Mouse (Mus musculus): ENCODE data around the gene Col25a1. TPM values are rescaled to one million over a fixed set of nuclear protein-coding genes. Genes with fewer than 3 reads are reported as not detected.

Col25a1 gene
- polyA plus RNA-seq, 1 experiment from 2014 or later: 3.0 TPM

DNA sequence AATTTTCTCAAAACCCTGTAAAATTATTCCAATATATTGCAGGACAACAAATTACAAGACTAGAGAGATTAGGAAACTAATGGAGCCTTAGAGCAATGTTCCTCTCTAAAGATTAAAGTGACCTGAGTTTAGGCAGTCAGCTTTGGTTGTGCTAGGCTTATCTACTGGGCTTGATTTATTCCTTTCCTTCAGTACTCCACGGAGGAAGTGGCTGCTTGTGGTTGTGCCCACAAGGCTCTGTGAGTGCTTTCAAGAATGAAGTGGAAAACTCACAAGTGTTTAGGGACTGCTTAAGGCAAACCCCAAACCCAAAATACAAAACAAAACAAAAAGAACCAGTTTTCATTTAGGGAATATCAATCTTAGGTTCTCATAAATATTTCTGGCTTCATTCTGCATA is 106.6 kb downstream of the Col25a1 start:
- no peak for ATAC-seq (replicated peaks; ENCODE audit: insufficient number of reproducible peaks, low FRiP score, low TSS enrichment)
- H3K36me3 ChIP-seq (ENCODE audit: control insufficient read depth, insufficient read depth, low read length): no peaks in the 10 kb centered on the region
- no peaks in the 10 kb centered on the region for H3K4me1 ChIP-seq (ENCODE audit: control insufficient read depth, insufficient read depth, low read length)
- H3K27me3 ChIP-seq (ENCODE audit: control insufficient read depth, insufficient read depth, low read length): no peaks in the 10 kb centered on the region
- no peak overlapping the region for H3K27ac ChIP-seq (ENCODE audit: low read depth, low read length)
- H3K9me3 ChIP-seq (replicated peaks; ENCODE audit: control insufficient read depth, low read length): no peaks in the 10 kb centered on the region
- H3K9ac ChIP-seq (ENCODE audit: low read depth, low read length): no peak overlapping the region
- H3K4me2 ChIP-seq: no peak overlapping the region
- no peak overlapping the region for H3K4me3 ChIP-seq (ENCODE audit: low read depth, low read length)
- WGBS (ENCODE audit: insufficient replicate concordance): 15% methylated on average over 1 of the region's 1 CpGs

- no peaks in the 10 kb centered on the region for H3K9me3 ChIP-seq (replicated peaks; ENCODE audit: control insufficient read depth, low read length)
- H3K36me3 ChIP-seq (ENCODE audit: control insufficient read depth, insufficient read depth, low read length): no peaks in the 10 kb centered on the region
- H3K27ac ChIP-seq (ENCODE audit: low read depth, low read length): no peak overlapping the region
- H3K4me2 ChIP-seq: no peak overlapping the region
- ATAC-seq (replicated peaks; ENCODE audit: insufficient number of reproducible peaks, low FRiP score, low TSS enrichment): no peak
- H3K27me3 ChIP-seq (ENCODE audit: control insufficient read depth, insufficient read depth, low read length): no peaks in the 10 kb centered on the region
- H3K9ac ChIP-seq (ENCODE audit: low read depth, low read length): no peak overlapping the region
- 76% methylated on average over 4 of the region's 4 CpGs for WGBS (ENCODE audit: insufficient replicate concordance)
- no peaks in the 10 kb centered on the region for H3K4me1 ChIP-seq (ENCODE audit: control insufficient read depth, insufficient read depth, low read length)
- no peak overlapping the region for H3K4me3 ChIP-seq (ENCODE audit: low read depth, low read length)
Measured at GRCm38 (mm10) chr3:130241924-130242323, 110.6 kb downstream of the Col25a1 start.

- Histone ChIP-seq H3K4me1 (ENCODE audit: control insufficient read depth, insufficient read depth, low read length) (no peaks in the 10 kb centered on the region), H3K36me3 (ENCODE audit: control insufficient read depth, insufficient read depth, low read length) (no peaks in the 10 kb centered on the region), H3K27me3 (ENCODE audit: control insufficient read depth, insufficient read depth, low read length) (no peaks in the 10 kb centered on the region), H3K27ac (ENCODE audit: low read depth, low read length) (no peak overlapping the region), H3K4me2 (no peak overlapping the region), H3K4me3 (ENCODE audit: low read depth, low read length) (no peak overlapping the region), H3K9ac (ENCODE audit: low read depth, low read length) (no peak overlapping the region), H3K9me3 (replicated peaks; ENCODE audit: control insufficient read depth, low read length) (no peaks in the 10 kb centered on the region)
- no peak for ATAC-seq (replicated peaks; ENCODE audit: insufficient number of reproducible peaks, low FRiP score, low TSS enrichment)
- WGBS (ENCODE audit: insufficient replicate concordance): 76% methylated on average over 8 of the region's 8 CpGs
Measured at GRCm38 (mm10) chr3:130242647-130243296, 111.5 kb downstream of the Col25a1 start.

GRCm38 (mm10) chr3:130252355-130252754 is 121.1 kb downstream of the Col25a1 start:
- no peak overlapping the region for H3K9ac ChIP-seq (ENCODE audit: low read depth, low read length)
- no peaks in the 10 kb centered on the region for H3K27me3 ChIP-seq (ENCODE audit: control insufficient read depth, insufficient read depth, low read length)
- H3K9me3 ChIP-seq (replicated peaks; ENCODE audit: control insufficient read depth, low read length): 0 out of 2 replicates have a peak, but pooled peaks cover 3% of the 10 kb centered on the region
- no peaks in the 10 kb centered on the region for H3K36me3 ChIP-seq (ENCODE audit: control insufficient read depth, insufficient read depth, low read length)
- 69% methylated on average over 7 of the region's 7 CpGs for WGBS (ENCODE audit: insufficient replicate concordance)
- H3K4me1 ChIP-seq (ENCODE audit: control insufficient read depth, insufficient read depth, low read length): no peaks in the 10 kb centered on the region
- no peak for ATAC-seq (replicated peaks; ENCODE audit: insufficient number of reproducible peaks, low FRiP score, low TSS enrichment)
- peak overlapping the region; percentile 42; the same call in 1 of the 2 replicates for H3K27ac ChIP-seq (ENCODE audit: low read depth, low read length)
- no peak overlapping the region for H3K4me3 ChIP-seq (ENCODE audit: low read depth, low read length)
- no peak overlapping the region for H3K4me2 ChIP-seq

DNA sequence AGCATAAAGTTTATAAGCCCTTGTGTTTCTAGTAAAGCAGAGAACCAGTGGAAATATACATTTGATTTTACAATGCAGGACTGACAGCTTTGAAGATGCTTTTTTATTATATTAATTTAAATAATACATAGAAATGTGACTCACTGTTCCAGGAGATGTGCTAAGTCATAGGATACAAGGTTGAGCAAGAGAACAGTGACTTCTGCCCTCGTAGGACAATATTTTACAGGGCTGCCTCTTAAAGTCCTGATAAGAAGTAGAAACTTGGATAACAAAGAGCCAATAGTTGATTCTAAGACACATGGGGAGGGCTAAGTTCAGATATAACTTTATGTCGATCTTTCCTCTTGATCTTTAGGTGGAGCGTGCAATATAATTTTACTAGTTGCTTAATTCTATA is 124.8 kb downstream of the Col25a1 start:
- 68% methylated on average over 3 of the region's 3 CpGs for WGBS (ENCODE audit: insufficient replicate concordance)
- Histone ChIP-seq H3K27ac (ENCODE audit: low read depth, low read length) (no peak overlapping the region), H3K4me1 (ENCODE audit: control insufficient read depth, insufficient read depth, low read length) (no peaks in the 10 kb centered on the region), H3K27me3 (ENCODE audit: control insufficient read depth, insufficient read depth, low read length) (no peaks in the 10 kb centered on the region), H3K4me3 (ENCODE audit: low read depth, low read length) (no peak overlapping the region), H3K9me3 (replicated peaks; ENCODE audit: control insufficient read depth, low read length) (no peaks in the 10 kb centered on the region), H3K4me2 (no peak overlapping the region), H3K36me3 (ENCODE audit: control insufficient read depth, insufficient read depth, low read length) (no peaks in the 10 kb centered on the region), H3K9ac (ENCODE audit: low read depth, low read length) (no peak overlapping the region)
- ATAC-seq (replicated peaks; ENCODE audit: insufficient number of reproducible peaks, low FRiP score, low TSS enrichment): no peak

DNA sequence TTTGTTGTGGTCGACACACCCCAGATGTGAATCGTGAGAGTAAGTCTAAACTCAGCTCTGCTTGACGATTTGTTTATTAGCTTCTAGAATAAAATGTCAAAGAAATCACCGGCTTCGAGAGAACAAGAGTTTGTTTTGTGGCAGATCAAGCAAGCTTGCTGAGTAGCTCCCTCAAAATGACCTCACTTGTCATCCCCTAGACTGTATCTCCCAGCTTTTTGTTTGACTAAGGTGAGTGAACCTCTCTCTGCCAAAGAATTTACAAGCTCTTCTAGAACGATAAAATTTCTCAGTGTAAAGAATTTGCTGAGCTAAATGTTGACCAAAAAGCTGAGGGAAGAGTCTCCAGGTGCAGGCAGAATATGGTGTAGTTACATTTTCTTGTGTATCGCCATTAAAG is 125.3 kb downstream of the Col25a1 start:
- H3K4me3 ChIP-seq (ENCODE audit: low read depth, low read length): no peak overlapping the region
- no peak for ATAC-seq (replicated peaks; ENCODE audit: insufficient number of reproducible peaks, low FRiP score, low TSS enrichment)
- no peaks in the 10 kb centered on the region for H3K36me3 ChIP-seq (ENCODE audit: control insufficient read depth, insufficient read depth, low read length)
- H3K27me3 ChIP-seq (ENCODE audit: control insufficient read depth, insufficient read depth, low read length): no peaks in the 10 kb centered on the region
- no peaks in the 10 kb centered on the region for H3K9me3 ChIP-seq (replicated peaks; ENCODE audit: control insufficient read depth, low read length)
- H3K4me1 ChIP-seq (ENCODE audit: control insufficient read depth, insufficient read depth, low read length): no peaks in the 10 kb centered on the region
- H3K9ac ChIP-seq (ENCODE audit: low read depth, low read length): no peak overlapping the region
- 73% methylated on average over 7 of the region's 7 CpGs for WGBS (ENCODE audit: insufficient replicate concordance)
- no peak overlapping the region for H3K4me2 ChIP-seq
- H3K27ac ChIP-seq (ENCODE audit: low read depth, low read length): no peak overlapping the region

DNA sequence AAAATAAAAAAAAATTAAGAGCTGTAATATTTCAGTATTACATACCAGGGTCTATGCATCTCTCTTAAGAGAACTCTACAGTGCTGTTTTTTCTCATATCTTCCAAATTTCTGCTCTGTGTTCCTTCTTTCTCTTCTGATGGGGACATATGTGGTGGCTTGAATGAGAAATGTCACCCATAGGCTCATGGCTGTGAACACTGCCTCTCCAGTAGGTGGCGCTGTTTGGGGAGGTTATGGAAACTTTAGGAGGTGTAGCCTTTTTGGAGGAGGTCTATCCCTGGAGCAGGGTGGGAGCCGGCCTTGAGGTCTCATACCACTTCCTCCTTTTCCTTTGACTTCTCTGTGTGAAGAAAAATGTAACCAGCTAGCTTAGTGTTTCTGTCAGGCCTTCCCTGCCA is 128.4 kb downstream of the Col25a1 start:
- Histone ChIP-seq H3K27me3 (ENCODE audit: control insufficient read depth, insufficient read depth, low read length) (no peaks in the 10 kb centered on the region), H3K27ac (ENCODE audit: low read depth, low read length) (no peak overlapping the region), H3K4me1 (ENCODE audit: control insufficient read depth, insufficient read depth, low read length) (no peaks in the 10 kb centered on the region), H3K9me3 (replicated peaks; ENCODE audit: control insufficient read depth, low read length) (no peaks in the 10 kb centered on the region), H3K4me2 (no peak overlapping the region), H3K36me3 (ENCODE audit: control insufficient read depth, insufficient read depth, low read length) (no peaks in the 10 kb centered on the region), H3K9ac (ENCODE audit: low read depth, low read length) (no peak overlapping the region), H3K4me3 (ENCODE audit: low read depth, low read length) (no peak overlapping the region)
- ATAC-seq (replicated peaks; ENCODE audit: insufficient number of reproducible peaks, low FRiP score, low TSS enrichment): no peak
- WGBS (ENCODE audit: insufficient replicate concordance): 79% methylated on average over 2 of the region's 2 CpGs

DNA sequence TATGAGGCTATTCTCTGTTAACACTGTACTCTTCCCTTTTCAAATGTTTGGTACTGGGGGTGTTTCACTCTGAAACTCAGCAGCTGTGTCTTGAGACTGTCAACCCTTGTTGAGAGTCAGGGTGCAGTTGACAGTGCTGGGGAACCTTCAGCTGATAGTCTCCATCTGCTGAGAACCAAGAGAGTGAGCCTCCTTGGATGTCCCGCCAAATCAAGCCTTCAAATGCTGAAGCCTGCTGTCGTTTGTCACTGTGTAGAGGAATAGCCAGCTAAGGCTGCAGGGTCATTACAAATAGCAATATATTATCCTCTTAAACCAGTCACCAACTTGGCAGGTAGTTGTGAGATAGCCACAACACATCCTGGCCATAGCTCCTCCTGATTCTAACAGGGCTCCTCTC is 129.0 kb downstream of the Col25a1 start:
- WGBS (ENCODE audit: insufficient replicate concordance): 74% methylated on average over 2 of the region's 2 CpGs
- H3K27ac ChIP-seq (ENCODE audit: low read depth, low read length): no peak overlapping the region
- H3K4me3 ChIP-seq (ENCODE audit: low read depth, low read length): no peak overlapping the region
- H3K9ac ChIP-seq (ENCODE audit: low read depth, low read length): no peak overlapping the region
- no peak for ATAC-seq (replicated peaks; ENCODE audit: insufficient number of reproducible peaks, low FRiP score, low TSS enrichment)
- no peaks in the 10 kb centered on the region for H3K27me3 ChIP-seq (ENCODE audit: control insufficient read depth, insufficient read depth, low read length)
- no peaks in the 10 kb centered on the region for H3K9me3 ChIP-seq (replicated peaks; ENCODE audit: control insufficient read depth, low read length)
- no peak overlapping the region for H3K4me2 ChIP-seq
- H3K4me1 ChIP-seq (ENCODE audit: control insufficient read depth, insufficient read depth, low read length): no peaks in the 10 kb centered on the region
- H3K36me3 ChIP-seq (ENCODE audit: control insufficient read depth, insufficient read depth, low read length): no peaks in the 10 kb centered on the region

GRCm38 (mm10) chr3:130265104-130265503 is 133.8 kb downstream of the Col25a1 start:
- WGBS (ENCODE audit: insufficient replicate concordance): 81% methylated on average over 9 of the region's 9 CpGs
- no peak overlapping the region for H3K4me3 ChIP-seq (ENCODE audit: low read depth, low read length)
- H3K27ac ChIP-seq (ENCODE audit: low read depth, low read length): no peak overlapping the region
- no peak overlapping the region for H3K4me2 ChIP-seq
- H3K27me3 ChIP-seq (ENCODE audit: control insufficient read depth, insufficient read depth, low read length): no peaks in the 10 kb centered on the region
- no peak overlapping the region for H3K9ac ChIP-seq (ENCODE audit: low read depth, low read length)
- no peaks in the 10 kb centered on the region for H3K36me3 ChIP-seq (ENCODE audit: control insufficient read depth, insufficient read depth, low read length)
- H3K4me1 ChIP-seq (ENCODE audit: control insufficient read depth, insufficient read depth, low read length): no peaks in the 10 kb centered on the region
- ATAC-seq (replicated peaks; ENCODE audit: insufficient number of reproducible peaks, low FRiP score, low TSS enrichment): no peak
- H3K9me3 ChIP-seq (replicated peaks; ENCODE audit: control insufficient read depth, low read length): no peaks in the 10 kb centered on the region
